Mouse (Mus musculus) layer of hippocampus, postnatal 10 days (tissue): ENCODE data around the gene Lemd1. TPM values are rescaled to one million over a fixed set of nuclear protein-coding genes. Genes with fewer than 3 reads are reported as not detected.
A peak's percentile ranks its signal among the peaks of the same experiment; 100 is the strongest.

Experiments used
- DNase-seq, 2 experiments: peaks; one replicate each; pipeline ENCODE4 v3.0.0; 2021; ENCODE audit warnings: low spot score in 2 of 2
- total RNA-seq, 2 experiments: library from RNA; stranded (reverse); gene quantifications; 2 replicates each; pipeline ENCODE4 v1.2.3; 2021

Lemd1 gene
- total RNA-seq, 2 experiments from 2014 or later, result 4.9 TPM

GRCm38 (mm10) chr1:132287991-132288451, 96.8 kb downstream of the Lemd1 start:
- no peak for DNase-seq

DNA sequence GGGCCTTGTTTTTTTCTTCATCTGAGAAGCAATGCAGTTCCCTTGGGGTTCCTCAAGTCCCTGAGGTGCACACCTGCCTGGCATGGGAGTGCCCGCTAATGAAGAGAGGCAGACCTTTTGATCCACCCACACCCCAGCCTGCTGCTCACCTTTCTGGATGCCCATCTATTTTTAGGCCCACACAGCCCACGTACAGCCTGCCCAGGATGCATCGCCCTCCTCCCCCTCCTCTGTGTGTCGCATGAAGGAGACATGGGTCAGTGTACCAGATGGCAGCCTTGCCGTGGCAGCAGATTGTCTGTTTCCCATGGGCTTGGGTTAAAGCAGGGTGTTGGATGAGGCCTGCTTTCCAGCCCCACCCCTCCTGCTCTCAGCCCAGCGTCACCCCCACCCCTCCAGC, 98.7 kb downstream of the Lemd1 start:
- DNase-seq, result no peak

DNA sequence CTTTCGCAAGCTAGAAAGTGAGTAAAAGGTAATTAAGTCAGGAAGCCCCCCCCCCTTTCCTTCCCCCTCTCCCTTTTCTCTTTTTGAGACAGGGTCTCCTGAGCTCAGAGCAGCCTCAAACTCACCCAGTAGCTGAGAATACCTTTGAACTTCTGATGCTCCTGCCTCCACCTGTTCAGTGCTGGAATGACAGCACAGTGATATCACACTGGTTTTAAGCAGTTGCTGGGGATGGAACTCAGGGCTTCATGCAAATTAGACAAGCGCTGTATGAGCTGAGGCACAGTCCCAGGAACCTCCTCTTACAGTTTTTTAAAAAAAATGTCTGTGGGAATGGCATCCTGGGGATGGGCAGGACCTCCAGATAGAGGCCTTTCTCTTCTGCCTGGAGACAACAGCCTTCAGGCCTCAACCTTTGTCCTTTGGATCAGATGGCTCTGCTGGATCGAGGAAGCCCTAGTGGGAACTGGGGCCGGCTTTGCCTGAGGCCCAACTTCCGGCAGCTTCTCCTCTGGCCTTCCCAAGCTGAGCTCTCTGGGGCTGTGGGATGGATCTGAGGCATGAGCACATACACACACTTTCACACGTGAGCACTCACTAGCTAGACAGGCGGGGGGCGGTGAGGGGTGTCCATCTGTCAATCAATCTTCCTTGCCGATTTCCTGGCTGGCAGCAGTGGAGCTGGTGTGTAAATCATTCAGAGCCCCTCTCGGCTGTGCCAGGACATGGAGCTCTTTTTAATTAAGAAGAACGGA, 99.9 kb downstream of the Lemd1 start:
- peak in 1 of 2 experiments; percentile 47 for DNase-seq

DNA sequence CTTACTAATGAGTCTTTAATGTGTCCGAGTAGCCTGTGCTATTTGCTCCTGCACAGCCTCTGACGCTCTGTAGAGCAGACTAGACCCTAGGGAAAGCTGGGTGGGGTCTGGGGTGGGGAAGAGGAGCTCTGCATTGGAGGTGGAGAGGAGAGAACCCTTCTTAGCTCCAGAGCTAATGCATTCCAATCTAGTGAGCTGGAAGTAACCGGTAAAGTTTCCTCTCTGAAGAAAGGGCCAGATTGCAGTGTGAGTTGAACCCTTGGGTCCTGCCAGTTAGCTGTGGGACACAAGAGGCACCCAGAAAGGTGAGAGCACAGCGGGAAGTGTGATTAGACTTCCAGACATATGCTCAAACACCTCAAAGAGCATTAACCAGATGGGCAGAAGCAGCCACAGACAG, 100.5 kb downstream of the Lemd1 start:
- no peak for DNase-seq

DNA sequence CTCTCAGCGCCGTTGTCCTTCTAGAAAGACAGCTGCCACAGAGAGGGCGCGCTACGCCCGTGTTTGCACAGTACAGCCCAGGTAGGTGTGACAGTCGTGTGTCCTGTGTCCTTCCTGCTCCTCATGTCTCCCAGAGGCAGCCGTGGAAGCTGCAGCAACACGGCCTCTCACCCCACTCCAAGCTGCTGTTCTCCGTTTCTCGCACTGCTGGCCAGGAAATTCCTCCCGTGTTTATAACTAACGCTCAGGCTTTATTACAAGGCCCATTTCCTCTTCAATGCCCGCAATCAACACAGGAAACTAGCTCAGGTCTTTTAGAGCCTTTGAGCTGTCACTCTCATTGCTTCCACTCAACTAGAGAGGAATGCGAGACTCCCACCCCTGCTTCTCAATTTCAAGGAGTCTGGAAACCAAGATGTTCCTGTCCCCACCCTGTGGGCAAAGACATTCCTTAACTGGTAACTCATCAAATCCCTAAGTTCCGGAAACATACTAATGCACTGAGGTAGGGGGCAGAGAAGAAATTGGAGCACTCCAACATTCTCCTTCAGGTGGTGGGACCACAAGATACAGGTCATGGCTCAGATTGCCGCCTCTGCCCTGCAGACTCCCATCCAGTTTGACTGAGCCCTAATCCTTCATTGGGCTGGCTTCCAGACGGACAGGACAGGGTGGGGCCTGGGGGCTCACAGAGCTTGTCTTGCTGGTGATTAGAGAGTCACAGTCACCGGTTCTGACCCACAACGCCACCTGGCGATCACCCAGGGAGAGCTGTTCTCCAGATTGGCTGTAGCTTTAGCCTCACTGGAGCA, 101.3 kb downstream of the Lemd1 start:
- no peak for DNase-seq

GRCm38 (mm10) chr1:132295506-132295905, 104.3 kb downstream of the Lemd1 start:
- no peak for DNase-seq

GRCm38 (mm10) chr1:132296051-132296450, 104.8 kb downstream of the Lemd1 start:
- DNase-seq, result no peak

GRCm38 (mm10) chr1:132298425-132298800, 107.2 kb downstream of the Lemd1 start, which contains the start of gene Klhdc8a:
Gene Klhdc8a (plus strand): TSS chr1:132298626.
- DNase-seq, result peak; percentile 57 to 62

- DNase-seq, result peak; percentile 41 to 62
These were observed 107.7 kb downstream of the Lemd1 start for GRCm38 (mm10) chr1:132298801-132299464.

DNA sequence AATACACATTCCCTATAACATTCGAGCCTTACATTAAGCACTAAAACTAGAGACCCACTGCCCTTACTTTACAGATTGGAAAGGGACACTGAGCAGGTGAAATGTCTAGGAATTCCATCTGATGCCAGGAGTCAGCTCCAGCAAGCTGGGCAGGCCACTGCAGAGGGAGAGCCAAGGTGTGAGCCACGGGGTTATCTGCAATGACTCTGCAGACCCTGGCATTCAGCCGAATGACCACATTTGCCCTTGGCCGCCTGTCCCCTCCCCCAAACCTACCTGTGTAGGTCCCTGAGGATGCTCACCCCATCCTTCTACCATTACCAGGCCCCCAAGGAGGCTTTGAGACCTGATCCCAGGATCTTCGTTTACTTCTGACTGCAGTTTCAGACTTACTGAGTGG, 108.5 kb downstream of the Lemd1 start:
- DNase-seq, result no peak

DNA sequence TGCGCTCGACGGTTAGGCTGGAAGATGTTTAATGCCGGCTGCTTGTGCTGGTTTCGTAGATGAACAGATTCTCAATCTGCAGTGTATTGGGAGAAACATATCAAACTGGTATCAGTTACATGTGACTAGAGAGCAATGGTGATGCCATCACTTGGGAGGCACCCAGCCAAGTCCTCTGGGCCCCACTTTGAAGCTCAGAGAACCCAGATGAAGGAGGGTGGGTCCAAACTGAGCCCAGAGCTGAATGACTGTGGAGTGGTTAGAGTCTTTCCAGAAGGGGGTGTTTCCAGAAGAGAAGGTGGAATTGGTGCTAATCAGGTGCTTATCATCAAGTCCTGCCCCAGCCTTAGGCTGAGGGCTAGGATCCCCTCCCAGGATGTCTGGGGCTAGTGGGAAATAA, 110.0 kb downstream of the Lemd1 start:
- DNase-seq, result no peak

DNA sequence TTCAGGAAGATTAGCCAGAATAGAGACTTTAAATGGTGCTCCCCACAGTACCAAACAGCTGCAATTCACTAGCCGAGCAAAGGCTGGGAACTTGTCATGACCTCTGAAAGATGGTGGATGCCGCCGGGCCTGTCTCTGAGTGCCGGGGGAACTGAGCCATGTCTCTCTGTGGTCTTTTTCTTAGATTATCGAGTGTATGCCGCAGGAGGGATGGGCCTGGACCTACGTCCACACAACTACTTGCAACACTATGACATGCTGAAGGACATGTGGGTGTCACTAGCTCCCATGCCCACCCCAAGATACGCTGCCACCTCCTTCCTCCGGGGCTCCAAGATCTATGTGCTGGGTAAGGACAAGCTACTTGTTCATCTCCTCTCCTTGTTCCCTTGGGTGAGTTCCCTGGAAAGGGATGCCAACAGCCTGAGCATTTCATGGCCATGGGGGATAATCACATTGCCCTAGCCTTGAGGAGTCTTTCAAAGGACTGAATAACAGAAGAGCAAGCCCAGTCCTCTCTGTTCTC, 111.2 kb downstream of the Lemd1 start:
- no peak for DNase-seq

DNA sequence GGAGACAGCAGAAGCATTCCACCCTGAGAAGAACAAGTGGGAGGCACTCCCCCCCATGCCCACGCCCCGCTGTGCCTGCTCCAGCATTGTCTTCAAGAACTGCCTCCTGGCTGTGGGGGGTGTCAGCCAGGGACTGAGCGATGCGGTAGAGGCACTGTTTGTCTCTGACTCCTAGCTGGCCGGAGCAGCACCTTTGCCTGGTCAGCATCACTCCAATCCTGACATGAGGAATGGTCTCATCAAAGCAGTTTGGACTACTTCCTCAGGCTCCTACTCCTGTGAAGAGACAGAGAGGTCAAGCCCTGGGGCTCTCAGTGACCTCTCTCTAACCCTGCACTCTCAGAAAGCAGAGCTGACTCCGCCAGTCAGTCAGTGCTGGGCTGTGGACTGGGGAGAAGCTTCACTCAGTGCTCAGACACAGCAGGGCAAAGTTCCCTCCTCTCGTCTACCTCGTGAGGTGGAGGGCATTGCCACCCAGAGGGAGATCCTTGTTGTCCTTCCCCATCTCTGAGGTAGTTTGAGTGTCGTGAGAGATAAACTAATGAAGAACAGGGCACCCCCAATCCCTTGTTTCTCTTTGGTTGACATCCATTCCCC, 113.5 kb downstream of the Lemd1 start:
- DNase-seq, result no peak

DNA sequence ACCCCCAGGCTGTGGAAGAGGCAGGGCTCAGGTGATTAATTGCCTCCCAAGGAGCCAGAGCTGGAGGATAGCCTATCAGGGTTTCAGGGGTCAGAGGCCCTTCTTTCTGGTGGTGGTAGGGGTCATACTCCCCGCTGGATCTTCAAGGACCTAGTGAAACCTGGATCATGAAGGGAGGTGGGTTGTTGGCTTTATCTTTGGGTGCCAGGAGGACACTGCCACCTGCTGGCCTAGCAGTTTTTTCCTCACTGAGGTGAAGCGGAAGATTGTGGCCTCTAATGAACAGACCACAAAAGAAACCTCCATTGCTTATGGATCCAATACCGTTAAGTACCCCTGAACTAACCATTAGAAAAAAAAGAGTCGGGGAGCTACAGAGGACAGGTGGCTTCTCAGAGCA, 114.9 kb downstream of the Lemd1 start:
- DNase-seq, result peak; percentile 66 to 70

DNA sequence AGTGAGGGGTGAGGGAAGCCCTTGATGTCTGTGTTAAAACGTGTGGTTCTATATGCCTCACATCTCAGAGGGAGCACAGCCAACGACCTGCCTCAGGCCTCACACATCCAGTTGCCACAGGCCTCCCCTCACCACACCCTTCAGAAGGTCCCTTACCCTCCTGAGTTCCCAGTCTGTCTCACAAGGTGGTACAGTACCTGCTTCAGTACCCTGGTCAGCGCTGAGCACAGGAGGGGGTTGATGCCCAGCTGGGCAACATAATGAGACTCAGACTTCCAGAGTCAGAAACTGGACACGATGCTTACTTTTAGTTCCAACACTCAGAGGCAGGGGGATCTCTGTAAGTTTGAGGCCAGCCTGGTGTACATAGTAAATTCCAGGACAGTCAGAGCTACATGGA, 115.6 kb downstream of the Lemd1 start:
- DNase-seq, result no peak

DNA sequence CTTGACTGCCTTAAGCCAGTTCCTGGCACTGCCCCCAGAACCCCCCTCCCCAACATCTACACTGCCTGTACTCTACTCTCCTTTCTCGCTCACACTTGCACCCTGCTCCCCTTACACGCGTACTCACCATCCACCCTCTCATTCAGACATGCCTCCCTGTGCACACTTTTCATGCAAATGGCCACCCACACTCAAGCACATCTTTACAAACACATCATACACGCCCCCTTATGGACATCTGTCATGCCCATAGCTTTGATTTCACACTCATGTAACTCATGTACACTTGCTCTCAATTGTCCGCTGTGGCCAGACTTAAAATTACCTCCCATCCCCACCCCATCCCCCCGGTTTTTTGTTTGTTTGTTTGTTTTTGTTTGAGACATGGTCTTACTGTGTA, 116.7 kb downstream of the Lemd1 start:
- no peak for DNase-seq

GRCm38 (mm10) chr1:132308674-132309073, 117.4 kb downstream of the Lemd1 start:
- no peak for DNase-seq
